Mouse (Mus musculus) myocyte (in vitro differentiated cells): ENCODE results near the gene Cntn3.

ENCODE experiments used
- CEBPB ChIP-seq: IDR thresholded peaks from 2 replicates; pipeline ENCODE4 v1.6.1; 2011; ENCODE audit warnings: mild to moderate bottlenecking, moderate library complexity; ENCODE audit not compliant: poor library complexity, insufficient read depth, severe bottlenecking
- E2F4 ChIP-seq: IDR thresholded peaks from one replicate; pipeline ENCODE4 v1.6.1; 2011; ENCODE audit warnings: mild to moderate bottlenecking, control low read depth, moderate library complexity; ENCODE audit not compliant: insufficient read depth
- MAX ChIP-seq: IDR thresholded peaks from one replicate; pipeline ENCODE4 v1.6.1; 2011; ENCODE audit warnings: low read depth, mild to moderate bottlenecking, control low read depth
- MYOD1 ChIP-seq, 3 experiments: IDR thresholded peaks; one replicate each; pipeline ENCODE4 v1.6.1; 2011; ENCODE audit warnings: control low read depth in 2 of 3, low read depth in 2 of 3, mild to moderate bottlenecking in 2 of 3, moderate library complexity in 1 of 3; ENCODE audit not compliant: insufficient read length in 2 of 3, control insufficient read depth in 1 of 3
- MYOG ChIP-seq, 3 experiments: IDR thresholded peaks; one replicate each; pipeline ENCODE4 v1.6.1; 2011; ENCODE audit warnings: control low read depth in 2 of 3, low read depth in 2 of 3, mild to moderate bottlenecking in 2 of 3; ENCODE audit not compliant: insufficient read length in 2 of 3, control insufficient read depth in 1 of 3, insufficient read depth in 1 of 3
- POLR2A ChIP-seq: IDR thresholded peaks from one replicate; pipeline ENCODE4 v1.6.1; 2011; ENCODE audit warnings: low read depth, mild to moderate bottlenecking, control low read depth, moderate library complexity; ENCODE audit not compliant: insufficient read length
- POLR2AphosphoS2 ChIP-seq: IDR thresholded peaks from one replicate; pipeline ENCODE4 v1.6.1; 2011; ENCODE audit warnings: low read depth, control low read depth; ENCODE audit not compliant: insufficient read length
- REST ChIP-seq: IDR thresholded peaks from one replicate; pipeline ENCODE4 v1.6.1; 2011; ENCODE audit warnings: mild to moderate bottlenecking, control low read depth, moderate library complexity; ENCODE audit not compliant: insufficient read depth, insufficient read length
- TCF12 ChIP-seq: IDR thresholded peaks from one replicate; pipeline ENCODE4 v1.6.1; 2011; ENCODE audit warnings: mild to moderate bottlenecking, control low read depth; ENCODE audit not compliant: poor library complexity, insufficient read depth, severe bottlenecking
- USF1 ChIP-seq: IDR thresholded peaks from one replicate; pipeline ENCODE4 v1.6.1; 2011; ENCODE audit warnings: low read depth, mild to moderate bottlenecking, control low read depth, moderate library complexity

DNA sequence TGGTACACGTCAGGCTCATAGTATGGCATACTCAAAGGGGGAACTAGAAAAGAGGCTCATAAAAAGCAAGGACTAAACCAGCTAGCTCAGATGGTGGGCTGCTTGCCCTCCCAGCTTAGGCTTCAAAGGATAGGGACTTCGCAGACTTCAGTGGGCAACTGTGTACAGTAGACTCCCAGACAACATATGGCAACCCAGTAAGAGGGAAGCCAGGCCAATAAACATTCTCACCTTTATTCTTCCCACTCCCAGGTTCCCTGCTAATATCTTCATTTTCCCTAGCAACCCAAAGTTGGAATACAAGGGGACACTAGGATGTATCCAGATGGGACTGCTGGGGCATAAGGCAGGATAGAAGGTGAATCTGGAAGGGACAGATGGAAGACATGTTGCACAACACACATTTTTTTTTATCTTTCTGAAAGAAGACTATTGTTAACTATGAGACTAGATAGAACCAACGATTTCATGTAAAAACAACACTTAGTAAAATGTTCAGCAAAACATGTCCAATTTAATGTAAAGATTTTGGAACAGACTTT lies 209.5 kb downstream of the Cntn3 start:
- no peak for TF ChIP-seq POLR2A
- no peak for TF ChIP-seq TCF12
- TF ChIP-seq MYOD1 (IDR thresholded peaks at IDR 0.05; ENCODE audit: control insufficient read depth in 1 of 3, insufficient read length in 2 of 3, low read depth in 2 of 3) = no peak
- no peak for TF ChIP-seq USF1
- no peak for TF ChIP-seq E2F4
- TF ChIP-seq REST = no peak
- TF ChIP-seq POLR2AphosphoS2 = no peak
- no peak for TF ChIP-seq MAX
- no peak for TF ChIP-seq MYOG (IDR thresholded peaks at IDR 0.05; ENCODE audit: control insufficient read depth in 1 of 3, insufficient read depth in 1 of 3, insufficient read length in 2 of 3, low read depth in 2 of 3)
- no peak for TF ChIP-seq CEBPB
